Mouse (Mus musculus) megakaryocyte, embryonic 14.5 days (primary cell): ENCODE results near the gene Ifna13. TPM values are rescaled to one million over a fixed set of nuclear protein-coding genes. Genes with fewer than 3 reads are reported as not detected.

ENCODE experiments used
- H3K27me3 ChIP-seq: replicated peaks from 2 replicates; pipeline ENCODE3; 2012; ENCODE audit warnings: inconsistent platforms
- H3K36me3 ChIP-seq: replicated peaks from 2 replicates; pipeline ENCODE3; 2012; ENCODE audit warnings: low read length, inconsistent platforms, mixed read lengths
- H3K4me1 ChIP-seq: 2 replicates; pipeline ENCODE4 v1.6.1; 2012; ENCODE audit warnings: inconsistent platforms
- H3K4me3 ChIP-seq: replicated peaks from 2 replicates; pipeline ENCODE3; 2012; ENCODE audit warnings: moderate library complexity, mild to moderate bottlenecking, inconsistent platforms
- H3K9me3 ChIP-seq: 2 replicates; pipeline ENCODE4 v1.6.1; 2012; ENCODE audit warnings: inconsistent platforms
- FLI1 ChIP-seq: IDR thresholded peaks from 2 replicates; pipeline ENCODE4 v1.6.1; 2012; ENCODE audit warnings: low read length, inconsistent platforms, mixed read lengths
- GATA1 ChIP-seq: IDR thresholded peaks from 3 replicates; pipeline ENCODE4 v1.6.1; 2012; ENCODE audit warnings: mixed read lengths, low read length, inconsistent platforms, borderline replicate concordance
- polyA plus RNA-seq: library from polyadenylated mRNA; stranded (reverse); fragments of >175 nt; gene quantifications from 2 replicates; pipeline ENCODE4 v1.2.3, GENCODE M21; 2012; ENCODE audit warnings: low replicate concordance; ENCODE audit not compliant: insufficient read depth

Ifna13 gene
- polyA plus RNA-seq, 1 experiment = not detected

DNA sequence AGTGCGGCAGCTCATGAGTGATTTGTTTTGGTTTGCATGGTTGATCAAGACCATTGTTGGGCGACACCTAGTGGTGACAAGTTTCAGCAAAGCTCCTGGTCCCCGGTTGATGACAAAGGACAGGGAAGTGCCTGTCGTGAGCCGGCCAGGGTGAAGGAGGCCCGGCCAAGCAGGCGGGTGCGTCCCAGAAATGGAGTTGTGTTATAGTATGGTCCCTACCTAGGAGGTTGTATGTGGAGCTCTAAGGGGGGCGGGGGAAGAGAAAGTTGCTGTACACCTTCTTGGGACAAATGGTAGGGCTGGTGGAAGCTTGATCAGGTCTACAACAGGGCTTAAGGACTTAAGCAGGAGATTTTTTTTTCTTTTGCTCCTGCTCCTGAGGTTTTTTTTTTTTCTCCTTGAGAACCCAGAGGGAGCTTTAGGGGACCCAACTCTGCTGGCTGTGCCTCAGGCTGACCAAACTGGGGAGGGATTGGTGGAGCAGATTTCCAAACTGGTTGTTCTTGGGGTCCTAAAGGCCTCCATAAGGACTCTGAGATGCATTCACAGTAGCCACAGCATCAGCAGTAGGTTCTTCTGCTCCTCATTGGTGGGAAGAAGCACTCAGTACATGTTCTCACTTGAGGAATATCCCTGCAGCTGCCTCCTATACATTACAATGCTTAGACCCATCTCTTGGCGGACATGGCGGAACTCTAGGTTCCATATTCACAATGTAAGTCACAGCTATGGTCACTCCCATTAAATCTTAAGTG is 3.0 kb downstream of the Ifna13 start:
- Histone ChIP-seq H3K4me3 (peak overlapping the region; percentile 95), H3K9me3 (no peaks in the 10 kb centered on the region), H3K27me3 (peaks cover 5% of the 10 kb centered on the region)

DNA sequence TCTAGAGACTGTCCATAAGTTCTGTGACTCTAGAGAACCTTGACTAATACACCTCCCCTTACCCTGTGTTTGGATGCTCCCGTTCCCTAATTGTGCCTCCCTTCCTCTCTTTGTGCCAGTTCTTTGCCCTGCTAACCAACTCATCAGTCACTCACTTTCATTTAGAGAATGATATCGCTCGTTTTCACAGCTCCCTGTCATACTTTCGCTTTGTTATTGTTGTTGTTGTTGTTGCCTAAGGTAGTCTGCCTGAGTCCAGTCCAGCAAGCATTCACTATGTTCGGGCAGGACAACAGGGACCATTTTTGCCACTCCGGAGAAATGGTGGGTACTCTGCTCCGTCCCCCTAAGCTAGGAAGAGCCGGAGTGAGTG is 3.6 kb downstream of the Ifna13 start:
- Histone ChIP-seq H3K4me3 (peak overlapping the region; percentile 95), H3K4me1 (peaks cover 12% of the 10 kb centered on the region), H3K27me3 (peaks cover 5% of the 10 kb centered on the region), H3K9me3 (no peaks in the 10 kb centered on the region), H3K36me3 (no peaks in the 10 kb centered on the region)
- TF ChIP-seq FLI1 (no peak), GATA1 (no peak)

More for the DNA sequence above, 3.0 kb downstream of the Ifna13 start:
- no peak for TF ChIP-seq FLI1
- no peak for TF ChIP-seq GATA1
- Histone ChIP-seq H3K36me3 (no peaks in the 10 kb centered on the region), H3K4me1 (peaks cover 12% of the 10 kb centered on the region)

- Histone ChIP-seq H3K36me3 (no peaks in the 10 kb centered on the region), H3K4me3 (no peak within 1 kb of the TSS), H3K9me3 (no peaks in the 10 kb centered on the region), H3K4me1 (peaks cover 5% of the 10 kb centered on the region; the same call in 1 of the 2 replicates), H3K27me3 (peaks cover 13% of the 10 kb centered on the region)
- TF ChIP-seq GATA1 = no peak
- TF ChIP-seq FLI1 = no peak
Observed at GRCm38 (mm10) chr4:88634311-88634710, 9.9 kb downstream of the Ifna13 start, which contains the start of gene C87499. Gene C87499, minus strand, starts transcription at chr4:88634411.

- TF ChIP-seq GATA1 (no peak), FLI1 (no peak)
- no peak within 1 kb of the TSS for H3K4me3 ChIP-seq
- peaks cover 2% of the 10 kb centered on the region; the same call in 1 of the 2 replicates for H3K4me1 ChIP-seq
- no peaks in the 10 kb centered on the region for H3K27me3 ChIP-seq
- H3K9me3 ChIP-seq = no peaks in the 10 kb centered on the region
- H3K36me3 ChIP-seq = no peaks in the 10 kb centered on the region
Observed at GRCm38 (mm10) chr4:88603276-88603675, 41.0 kb downstream of the Ifna13 start, which contains the start of gene Ifna12. Gene Ifna12, minus strand, starts transcription at chr4:88603376.

Other genes starting within 250 kb of the Ifna13 start
- gene Hacd4, start 205.5 kb downstream of the Ifna13 start, polyA plus RNA-seq = 0.48 and 5.1 TPM in 2 replicates
- gene Ifnb1, start 121.7 kb downstream of the Ifna13 start, polyA plus RNA-seq = not detected in 2 replicates
- not detected in 2 replicates for gene Ifna15, start 86.2 kb downstream of the Ifna13 start, polyA plus RNA-seq
- not detected in 2 replicates for gene Ifna14, start 72.7 kb downstream of the Ifna13 start, polyA plus RNA-seq
- not detected in 2 replicates for gene Ifna9, start 52.1 kb downstream of the Ifna13 start, polyA plus RNA-seq
- not detected in 2 replicates for gene Ifna12, start 41.1 kb downstream of the Ifna13 start, polyA plus RNA-seq
- not detected in 2 replicates for gene C87499, start 10.0 kb downstream of the Ifna13 start, polyA plus RNA-seq
- not detected in 2 replicates for gene Ifna16, start 32.5 kb upstream of the Ifna13 start, polyA plus RNA-seq
- gene Ifna2, start 39.5 kb upstream of the Ifna13 start, polyA plus RNA-seq = not detected in 2 replicates
- not detected in 2 replicates for gene Ifnab, start 46.9 kb upstream of the Ifna13 start, polyA plus RNA-seq
- 0.27 TPM in 1 of 2 replicates, not detected in the other for gene Gm26566, start 77.3 kb upstream of the Ifna13 start, polyA plus RNA-seq
- 1.4 and 2.6 TPM in 2 replicates for gene Klhl9, start 78.0 kb upstream of the Ifna13 start, polyA plus RNA-seq
- gene Gm13271, start 110.4 kb upstream of the Ifna13 start, polyA plus RNA-seq = not detected in 2 replicates
- not detected in 2 replicates for gene Gm13283, start 115.7 kb upstream of the Ifna13 start, polyA plus RNA-seq
- not detected in 2 replicates for gene Gm13290, start 129.4 kb upstream of the Ifna13 start, polyA plus RNA-seq
- not detected in 2 replicates for gene Gm13289, start 132.5 kb upstream of the Ifna13 start, polyA plus RNA-seq
- gene Gm13272, start 135.4 kb upstream of the Ifna13 start, polyA plus RNA-seq = not detected in 2 replicates
- not detected in 2 replicates for gene Ifnz, start 137.7 kb upstream of the Ifna13 start, polyA plus RNA-seq
- not detected in 2 replicates for gene Gm13276, start 141.2 kb upstream of the Ifna13 start, polyA plus RNA-seq
- not detected in 2 replicates for gene Gm13277, start 144.2 kb upstream of the Ifna13 start, polyA plus RNA-seq
- gene Gm13278, start 147.1 kb upstream of the Ifna13 start, polyA plus RNA-seq = not detected in 2 replicates
- 0.64 TPM in 1 of 2 replicates, not detected in the other for gene Gm13275, start 150.0 kb upstream of the Ifna13 start, polyA plus RNA-seq
- gene Gm13279, start 152.9 kb upstream of the Ifna13 start, polyA plus RNA-seq = not detected in 2 replicates
- gene Gm13285, start 155.2 kb upstream of the Ifna13 start, polyA plus RNA-seq = not detected in 2 replicates
- gene Gm13287, start 158.8 kb upstream of the Ifna13 start, polyA plus RNA-seq = 0.64 TPM in 1 of 2 replicates, not detected in the other
- not detected in 2 replicates for gene Gm13288, start 161.1 kb upstream of the Ifna13 start, polyA plus RNA-seq
- gene Ifna7, start 171.8 kb upstream of the Ifna13 start, polyA plus RNA-seq = not detected in 2 replicates
- gene Ifna11, start 175.5 kb upstream of the Ifna13 start, polyA plus RNA-seq = not detected in 2 replicates
- gene Ifna6, start 183.0 kb upstream of the Ifna13 start, polyA plus RNA-seq = not detected in 2 replicates
- gene Ifna5, start 191.1 kb upstream of the Ifna13 start, polyA plus RNA-seq = not detected in 2 replicates
- not detected in 2 replicates for gene Ifna4, start 197.4 kb upstream of the Ifna13 start, polyA plus RNA-seq
- gene Ifna1, start 205.6 kb upstream of the Ifna13 start, polyA plus RNA-seq = not detected in 2 replicates
- not detected in 2 replicates for gene Ifne, start 235.7 kb upstream of the Ifna13 start, polyA plus RNA-seq